Mouse (Mus musculus) hindbrain, embryonic 15.5 days (tissue): ENCODE data around the gene Arl3. TPM values are rescaled to one million over a fixed set of nuclear protein-coding genes. Genes with fewer than 3 reads are reported as not detected.

ENCODE experiments used
- ATAC-seq: fragments of 200-750 bp; cut with Nextera tagmentation; 2 replicates; pipeline ENCODE4 v1.8.0; 2017; ENCODE audit warnings: low read depth, moderate number of reproducible peaks, moderate TSS enrichment; ENCODE audit not compliant: low FRiP score
- H3K27ac ChIP-seq: fragments of 300-500 bp; sonication (generic); replicated peaks from 2 replicates; pipeline ENCODE4 v1.5.1; 2015; ENCODE audit warnings: mild to moderate bottlenecking, inconsistent platforms
- H3K27me3 ChIP-seq: fragments of 300-500 bp; sonication (generic); 2 replicates; pipeline ENCODE4 v1.6.1; 2015; ENCODE audit warnings: control low read depth, inconsistent platforms
- H3K36me3 ChIP-seq: fragments of 300-500 bp; sonication (generic); 2 replicates; pipeline ENCODE4 v1.6.1; 2015; ENCODE audit warnings: control low read depth, inconsistent platforms
- H3K4me1 ChIP-seq: fragments of 300-500 bp; sonication (generic); replicated peaks from 2 replicates; pipeline ENCODE4 v1.6.1; 2015; ENCODE audit warnings: control low read depth, inconsistent platforms
- H3K4me2 ChIP-seq: fragments of 300-500 bp; sonication (generic); 2 replicates; pipeline ENCODE4 v1.6.1; 2015; ENCODE audit warnings: moderate library complexity, mild to moderate bottlenecking, inconsistent platforms
- H3K4me3 ChIP-seq: fragments of 300-500 bp; sonication (generic); 2 replicates; pipeline ENCODE4 v1.5.1; 2015; ENCODE audit warnings: mild to moderate bottlenecking, inconsistent platforms
- H3K9ac ChIP-seq: fragments of 300-500 bp; sonication (generic); 2 replicates; pipeline ENCODE4 v1.6.1; 2015; ENCODE audit warnings: inconsistent platforms
- H3K9me3 ChIP-seq: fragments of 300-500 bp; sonication (generic); 2 replicates; pipeline ENCODE4 v1.6.1; 2016; ENCODE audit warnings: control low read depth, inconsistent platforms
- WGBS: fragments of 180-500 bp; shearing (Covaris S2); methylation state at CpG from one replicate; pipeline ENCODE4 v1.1.7; 2015; 5-methylcytosine and 5-hydroxymethylcytosine counted together
- polyA plus RNA-seq: library from polyadenylated mRNA; unstranded; fragments of >200 nt; fragmentation: Nextera tagmentation; extraction: Ambion mirVana; gene quantifications from 2 replicates; pipeline ENCODE4 v1.2.1, GENCODE M21; 2015

Gene Arl3
- polyA plus RNA-seq, 1 experiment from 2014 or later, result 208 TPM

- no peak overlapping the region for H3K9ac ChIP-seq
- no peak for ATAC-seq
- no peak overlapping the region for H3K27ac ChIP-seq
- no peaks in the 10 kb centered on the region for H3K27me3 ChIP-seq
- H3K4me3 ChIP-seq, result no peak overlapping the region
- no peaks in the 10 kb centered on the region for H3K9me3 ChIP-seq
- no peaks in the 10 kb centered on the region for H3K36me3 ChIP-seq
- WGBS, result 36% methylated on average over 15 of the region's 15 CpGs
- H3K4me2 ChIP-seq, result no peak overlapping the region
- H3K4me1 ChIP-seq, result peaks cover 63% of the 10 kb centered on the region
These were observed 50.5 kb downstream of the Arl3 start for GRCm38 (mm10) chr19:46522433-46523044.

DNA sequence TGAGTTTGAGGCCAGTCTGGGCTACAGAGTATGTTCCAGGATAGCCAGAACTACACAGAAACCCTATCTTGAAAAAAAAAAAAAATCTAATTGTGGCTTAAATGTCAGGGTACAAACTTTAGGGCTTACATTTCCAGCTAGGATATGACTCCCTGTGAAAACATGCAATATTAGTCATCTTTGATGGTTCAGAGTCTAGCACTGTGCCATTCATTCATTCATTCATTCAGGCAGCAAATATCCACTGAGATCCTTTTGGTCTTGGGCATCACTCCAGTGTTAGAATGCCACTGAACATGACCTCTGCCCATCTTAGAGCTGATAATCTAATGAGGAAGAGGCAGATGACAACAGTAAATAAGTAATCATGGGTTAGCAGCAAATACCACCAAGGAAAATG lies 51.3 kb downstream of the Arl3 start:
- Histone ChIP-seq H3K4me2 (no peak overlapping the region), H3K4me1 (peaks cover 57% of the 10 kb centered on the region), H3K36me3 (no peaks in the 10 kb centered on the region; the same call in 1 of the 2 replicates), H3K27me3 (no peaks in the 10 kb centered on the region), H3K27ac (no peak overlapping the region), H3K4me3 (no peak overlapping the region), H3K9me3 (no peaks in the 10 kb centered on the region), H3K9ac (no peak overlapping the region)
- ATAC-seq, result no peak

DNA sequence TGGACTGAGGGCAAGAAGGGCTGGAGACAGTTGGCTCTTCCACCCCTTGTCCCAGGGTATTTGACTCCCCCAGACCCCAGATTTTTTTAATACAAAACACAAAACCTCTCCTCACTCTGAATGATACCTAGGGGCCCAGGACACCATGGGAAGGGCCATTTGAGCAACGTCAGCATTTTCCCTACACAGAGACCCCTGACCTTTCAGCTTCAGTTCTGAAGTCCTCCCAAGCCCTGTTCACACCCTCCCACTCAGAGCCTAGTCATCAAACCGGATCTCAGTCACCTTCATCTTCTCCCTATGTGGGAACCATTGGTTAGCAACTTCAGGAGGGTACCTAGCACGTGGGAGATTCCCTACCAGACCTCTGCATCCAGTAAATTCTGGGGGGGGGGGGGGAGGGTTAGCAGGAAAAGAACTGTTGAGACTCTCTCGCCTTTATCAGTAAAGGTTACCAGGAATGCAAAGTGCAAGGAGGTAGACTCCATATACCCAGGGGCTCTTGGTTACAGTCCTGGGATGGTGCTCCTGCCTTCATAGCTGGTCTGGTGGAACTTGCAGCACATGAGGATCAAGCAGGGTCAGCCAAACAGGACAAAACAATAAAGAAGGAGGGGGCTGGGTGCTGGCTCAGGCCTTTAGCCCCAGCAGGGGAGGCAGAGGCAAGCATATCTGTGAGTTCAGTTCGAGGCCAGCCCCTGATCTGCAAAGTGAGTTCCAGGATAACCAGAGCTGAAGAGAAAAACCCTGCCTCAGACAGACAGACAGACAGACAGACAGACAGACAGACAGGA lies 54.0 kb downstream of the Arl3 start:
- no peak for ATAC-seq
- Histone ChIP-seq H3K4me1 (peaks cover 32% of the 10 kb centered on the region), H3K9me3 (no peaks in the 10 kb centered on the region), H3K4me3 (no peak overlapping the region), H3K4me2 (peak overlapping the region; percentile 35), H3K9ac (no peak overlapping the region), H3K27ac (peak overlapping the region; percentile 62; the same call in 1 of the 2 replicates), H3K36me3 (peaks cover 20% of the 10 kb centered on the region), H3K27me3 (no peaks in the 10 kb centered on the region)
- WGBS, result 15% methylated on average over 5 of the region's 5 CpGs

GRCm38 (mm10) chr19:46518352-46518787 lies 54.6 kb downstream of the Arl3 start:
- peak; percentile 46 for ATAC-seq
- 0% methylated on average over 13 of the region's 13 CpGs for WGBS
- peaks cover 25% of the 10 kb centered on the region for H3K36me3 ChIP-seq
- H3K9ac ChIP-seq, result peak overlapping the region; percentile 19
- H3K27me3 ChIP-seq, result no peaks in the 10 kb centered on the region
- no peaks in the 10 kb centered on the region for H3K9me3 ChIP-seq
- no peak overlapping the region for H3K4me3 ChIP-seq
- H3K4me1 ChIP-seq, result peaks cover 25% of the 10 kb centered on the region
- peak overlapping the region; percentile 62; the same call in 1 of the 2 replicates for H3K27ac ChIP-seq
- peak overlapping the region; percentile 35 for H3K4me2 ChIP-seq

DNA sequence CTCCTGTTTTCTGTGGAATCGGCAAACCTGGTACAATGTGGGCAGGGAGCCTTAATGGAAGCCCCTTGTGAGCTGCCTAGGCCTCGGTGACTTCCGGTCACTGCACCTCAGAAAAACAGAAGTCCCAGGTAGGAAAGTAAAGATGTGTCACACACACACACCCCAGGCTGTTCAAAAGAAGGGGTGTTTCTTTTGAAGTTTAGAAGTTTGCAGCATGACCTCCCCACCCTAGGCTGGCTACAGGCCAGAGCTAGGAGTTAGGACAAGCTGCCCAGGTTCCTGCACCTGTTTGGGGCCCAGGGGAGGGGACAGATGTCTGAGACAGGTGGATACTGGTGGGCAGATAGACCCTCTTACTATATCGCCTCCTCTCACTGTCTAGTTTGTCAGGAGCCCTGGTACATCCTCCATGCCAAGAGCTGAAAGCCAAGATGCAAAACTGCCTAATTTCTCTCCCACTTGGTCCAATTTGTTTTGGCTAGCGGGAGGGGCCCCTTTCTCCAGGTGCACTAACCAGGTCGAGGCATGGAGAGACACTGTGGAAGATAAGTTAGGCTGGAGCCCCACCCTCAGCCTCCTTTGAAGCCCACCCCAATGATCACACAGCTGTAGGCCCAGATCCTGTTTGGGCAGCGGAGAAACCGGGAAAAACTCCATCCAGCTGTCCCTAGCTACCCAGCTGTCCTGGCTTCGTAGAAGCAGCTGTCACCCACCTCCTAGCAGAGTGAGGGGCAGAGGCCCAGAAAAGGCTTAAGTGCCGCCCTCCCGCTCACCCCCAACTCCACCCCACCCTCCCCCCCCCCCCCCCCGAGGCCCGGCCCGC lies 55.3 kb downstream of the Arl3 start:
- 35% methylated on average over 9 of the region's 14 CpGs for WGBS
- Histone ChIP-seq H3K4me3 (no peak overlapping the region), H3K36me3 (peaks cover 31% of the 10 kb centered on the region), H3K9me3 (no peaks in the 10 kb centered on the region), H3K27ac (peak overlapping the region; percentile 62; the same call in 1 of the 2 replicates), H3K27me3 (no peaks in the 10 kb centered on the region), H3K4me2 (peak overlapping the region; percentile 35; the same call in 1 of the 2 replicates), H3K9ac (no peak overlapping the region), H3K4me1 (peaks cover 19% of the 10 kb centered on the region)
- ATAC-seq, result peak; percentile 35; the same call in 1 of the 2 replicates

DNA sequence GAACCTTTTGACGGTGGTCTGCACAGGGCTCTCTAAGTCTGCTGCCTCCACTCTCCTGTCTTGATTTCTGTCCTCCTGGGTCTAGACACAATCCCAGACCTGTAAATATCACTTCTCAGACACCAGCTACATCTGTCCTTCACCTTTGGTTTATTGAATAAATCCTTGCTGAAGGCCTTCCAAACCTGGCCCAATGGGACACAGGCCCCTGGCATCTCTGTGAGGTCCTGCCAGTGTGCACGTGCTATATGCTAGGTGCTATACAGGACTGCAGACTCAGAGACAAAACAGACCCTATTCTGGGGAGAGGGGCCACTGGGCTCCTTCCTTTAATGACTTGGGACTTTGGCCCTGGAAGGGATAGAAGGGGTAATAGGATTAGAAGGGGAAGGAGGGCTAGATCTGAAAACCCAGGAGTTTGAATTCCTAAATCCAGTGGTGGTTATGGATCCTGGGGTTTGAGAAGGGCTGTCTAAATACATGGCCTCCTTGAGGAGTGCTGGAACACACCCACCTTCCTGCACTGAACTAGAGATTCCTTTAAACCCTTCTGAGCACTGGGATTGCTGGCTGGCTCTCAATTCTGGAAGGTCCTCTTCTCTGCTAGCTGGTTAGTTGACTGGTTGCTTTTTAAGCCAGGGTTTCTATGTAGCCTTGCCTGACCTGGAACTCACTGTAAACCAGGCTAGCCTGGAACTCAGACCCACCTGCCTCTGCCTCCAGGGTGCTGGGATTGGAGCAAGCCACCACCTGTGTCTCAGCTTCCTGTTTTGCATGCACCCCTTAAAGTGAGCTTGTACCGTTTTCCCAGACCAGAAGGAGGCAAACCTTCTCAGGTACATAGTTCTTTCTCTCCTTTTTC lies 56.1 kb downstream of the Arl3 start:
- peaks cover 39% of the 10 kb centered on the region for H3K36me3 ChIP-seq
- WGBS, result 54% methylated on average over 3 of the region's 3 CpGs
- H3K4me3 ChIP-seq, result no peak overlapping the region
- no peaks in the 10 kb centered on the region for H3K9me3 ChIP-seq
- peaks cover 15% of the 10 kb centered on the region for H3K4me1 ChIP-seq
- no peak for ATAC-seq
- peak overlapping the region; percentile 62; the same call in 1 of the 2 replicates for H3K27ac ChIP-seq
- H3K9ac ChIP-seq, result no peak overlapping the region
- no peak overlapping the region for H3K4me2 ChIP-seq
- no peaks in the 10 kb centered on the region for H3K27me3 ChIP-seq

- peaks cover 30% of the 10 kb centered on the region for H3K4me1 ChIP-seq
- no peaks in the 10 kb centered on the region for H3K9me3 ChIP-seq
- no peak overlapping the region for H3K27ac ChIP-seq
- WGBS, result 88% methylated on average over 24 of the region's 24 CpGs
- H3K36me3 ChIP-seq, result peaks cover 48% of the 10 kb centered on the region
- no peak overlapping the region for H3K4me2 ChIP-seq
- H3K9ac ChIP-seq, result no peak overlapping the region
- ATAC-seq, result no peak
- no peaks in the 10 kb centered on the region for H3K27me3 ChIP-seq
- H3K4me3 ChIP-seq, result no peak overlapping the region
These were observed 57.6 kb downstream of the Arl3 start for GRCm38 (mm10) chr19:46515287-46515821.

DNA sequence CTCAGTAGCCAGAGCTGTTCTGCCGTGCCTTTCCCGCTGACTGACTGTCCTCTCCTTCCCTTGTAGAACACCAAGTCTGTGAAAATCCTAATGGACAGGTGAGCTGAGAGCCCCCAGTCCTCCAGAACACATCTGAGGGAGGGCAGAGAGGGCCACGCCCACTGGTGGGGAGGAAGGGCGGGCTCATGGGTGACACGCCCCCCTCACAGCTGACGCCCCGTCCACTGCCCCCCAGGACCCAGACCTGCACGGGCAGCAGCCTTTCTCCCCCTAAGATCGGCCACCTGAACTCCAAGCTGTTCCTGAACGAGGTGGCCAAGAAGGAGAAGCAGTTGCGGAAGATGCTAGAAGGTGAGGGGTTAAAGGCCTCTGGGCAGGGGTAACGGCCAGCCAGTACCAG lies 58.6 kb downstream of the Arl3 start:
- WGBS, result 80% methylated on average over 12 of the region's 12 CpGs
- Histone ChIP-seq H3K9me3 (no peaks in the 10 kb centered on the region), H3K36me3 (peaks cover 51% of the 10 kb centered on the region)

GRCm38 (mm10) chr19:46511263-46511662 lies 61.7 kb downstream of the Arl3 start:
- WGBS, result 81% methylated on average over 10 of the region's 10 CpGs
- 0 out of 2 replicates have a peak overlapping the region, but pooled peaks have one; percentile 15 for H3K27ac ChIP-seq
- H3K27me3 ChIP-seq, result no peaks in the 10 kb centered on the region
- no peak for ATAC-seq
- H3K4me1 ChIP-seq, result peaks cover 56% of the 10 kb centered on the region
- no peak overlapping the region for H3K9ac ChIP-seq
- H3K36me3 ChIP-seq, result peaks cover 47% of the 10 kb centered on the region
- H3K9me3 ChIP-seq, result no peaks in the 10 kb centered on the region
- H3K4me2 ChIP-seq, result no peak overlapping the region
- no peak overlapping the region for H3K4me3 ChIP-seq

More for the DNA sequence above, 58.6 kb downstream of the Arl3 start:
- no peak for ATAC-seq
- H3K27me3 ChIP-seq, result no peaks in the 10 kb centered on the region
- H3K4me2 ChIP-seq, result no peak overlapping the region
- no peak overlapping the region for H3K27ac ChIP-seq
- no peak overlapping the region for H3K4me3 ChIP-seq
- H3K4me1 ChIP-seq, result peaks cover 39% of the 10 kb centered on the region
- no peak overlapping the region for H3K9ac ChIP-seq

DNA sequence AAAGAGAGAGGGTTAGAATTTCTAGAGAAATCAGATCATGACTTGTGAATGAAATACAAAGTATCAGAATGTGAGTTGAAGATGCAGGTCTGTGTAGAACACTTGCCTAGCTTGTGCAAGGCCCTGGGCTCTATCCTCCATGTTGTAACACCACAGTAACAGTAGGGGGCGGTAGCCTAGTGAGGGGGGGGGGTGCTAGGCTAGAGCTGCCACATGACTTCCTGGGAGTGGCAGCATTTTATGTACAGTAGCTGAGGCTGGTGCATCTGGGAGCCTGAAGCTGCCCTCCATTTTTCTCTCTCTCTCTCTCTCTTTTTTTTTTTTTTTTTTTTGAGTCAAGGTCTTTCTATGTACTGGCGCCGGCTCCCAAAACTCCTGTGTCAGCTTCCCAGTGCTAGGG lies 62.2 kb downstream of the Arl3 start:
- no peak overlapping the region for H3K27ac ChIP-seq
- H3K9me3 ChIP-seq, result no peaks in the 10 kb centered on the region
- peaks cover 47% of the 10 kb centered on the region for H3K36me3 ChIP-seq
- no peak overlapping the region for H3K4me2 ChIP-seq
- no peak for ATAC-seq
- 62% methylated on average over 3 of the region's 3 CpGs for WGBS
- H3K4me3 ChIP-seq, result no peak overlapping the region
- H3K4me1 ChIP-seq, result peaks cover 60% of the 10 kb centered on the region
- no peak overlapping the region for H3K9ac ChIP-seq
- H3K27me3 ChIP-seq, result no peaks in the 10 kb centered on the region

GRCm38 (mm10) chr19:46510401-46510800 lies 62.6 kb downstream of the Arl3 start:
- no peak overlapping the region for H3K9ac ChIP-seq
- peaks cover 64% of the 10 kb centered on the region for H3K4me1 ChIP-seq
- no peaks in the 10 kb centered on the region for H3K27me3 ChIP-seq
- no peak overlapping the region for H3K4me3 ChIP-seq
- no peak overlapping the region for H3K27ac ChIP-seq
- WGBS, result 76% methylated on average over 5 of the region's 5 CpGs
- H3K4me2 ChIP-seq, result no peak overlapping the region
- peaks cover 48% of the 10 kb centered on the region for H3K36me3 ChIP-seq
- no peak for ATAC-seq
- no peaks in the 10 kb centered on the region for H3K9me3 ChIP-seq
